Mouse (Mus musculus) cerebellum, adult (tissue): ENCODE results near the gene Pilrb2.
"Not testable (repeated sequence)": the region's sequence is repeated elsewhere in the genome, so short reads cannot be mapped to it uniquely, and the experiment has no call there.

Source experiments
- ATAC-seq: cut with Nextera tagmentation; 2 replicates; pipeline ENCODE4 v1.9.2; 2017; ENCODE audit warnings: mild to moderate bottlenecking, moderate library complexity, mixed read lengths; ENCODE audit not compliant: insufficient number of reproducible peaks, low FRiP score, low TSS enrichment

Gene Pilrb2

DNA sequence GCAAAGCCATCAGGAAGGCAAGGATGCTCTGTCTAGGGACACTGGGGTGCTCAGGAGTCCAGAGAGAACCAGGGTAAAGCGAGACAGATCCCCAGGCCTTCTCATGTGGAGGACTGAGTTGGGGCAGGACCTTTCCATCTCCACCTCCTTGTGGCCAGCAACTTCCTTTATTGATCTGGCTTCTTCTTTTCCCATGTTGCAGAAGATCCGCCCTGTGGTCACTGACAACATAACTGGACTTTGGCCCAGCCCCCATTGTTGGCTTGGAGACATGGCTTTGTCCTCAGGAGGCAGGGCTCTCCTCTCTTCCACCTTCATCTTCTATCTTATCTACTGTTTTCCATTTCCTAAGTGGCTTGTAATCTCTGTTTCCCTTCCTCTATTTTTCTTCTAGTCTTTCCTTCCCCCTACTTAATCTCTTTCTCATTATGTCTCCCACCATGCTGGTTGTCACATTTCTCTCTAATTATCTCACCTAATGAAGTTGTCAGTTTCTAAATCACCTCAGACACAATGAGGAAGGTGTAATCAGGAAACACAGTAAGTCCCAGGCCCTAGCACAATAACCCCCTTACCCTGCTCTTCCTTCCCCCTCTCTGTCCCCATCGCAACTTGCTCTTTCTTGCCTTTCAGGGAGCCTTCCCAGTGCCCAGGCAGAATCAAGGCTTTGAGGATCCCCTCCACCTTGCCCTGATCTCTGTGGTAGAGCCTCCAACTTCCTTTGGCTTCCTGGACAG, at the start of gene Pilrb2:
Pilrb2 (minus strand) TSS at position 172 of the 737 bp plus-strand sequence.
- not testable (repeated sequence) for ATAC-seq

- no peak for ATAC-seq
Measured at GRCm38 (mm10) chr5:137915550-137915949, 43.9 kb upstream of the Pilrb2 start.

- no peak for ATAC-seq
Measured at GRCm38 (mm10) chr5:137914508-137914907, 42.9 kb upstream of the Pilrb2 start.

- ATAC-seq: no peak
Measured at GRCm38 (mm10) chr5:137909564-137910262, 38.1 kb upstream of the Pilrb2 start.

DNA sequence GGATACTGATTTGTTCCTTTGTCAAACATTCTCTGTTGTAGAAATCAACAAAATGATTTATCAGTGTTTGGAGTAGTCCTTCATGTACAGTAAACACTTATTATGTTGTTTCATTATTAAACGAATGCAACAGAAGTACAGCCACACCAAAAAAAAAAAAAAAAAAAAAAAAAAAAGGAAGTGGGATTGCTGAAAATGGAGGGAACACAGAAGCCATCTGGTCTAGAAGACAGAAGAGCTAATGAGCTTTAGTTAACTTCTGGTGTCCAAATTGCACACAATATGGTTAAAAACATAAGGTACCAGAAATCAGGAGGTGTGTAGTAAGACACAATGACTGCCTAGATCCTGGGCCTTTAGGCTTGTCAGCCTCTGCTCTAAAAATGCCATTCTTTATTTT, 26.2 kb upstream of the Pilrb2 start:
- ATAC-seq: no peak

GRCm38 (mm10) chr5:137892954-137893353, 21.3 kb upstream of the Pilrb2 start:
- ATAC-seq: no peak

GRCm38 (mm10) chr5:137887666-137888065, 16.1 kb upstream of the Pilrb2 start:
- no peak for ATAC-seq

GRCm38 (mm10) chr5:137885894-137886293, 14.3 kb upstream of the Pilrb2 start:
- no peak for ATAC-seq

- no peak for ATAC-seq
Measured at GRCm38 (mm10) chr5:137883345-137883744, 11.7 kb upstream of the Pilrb2 start.

DNA sequence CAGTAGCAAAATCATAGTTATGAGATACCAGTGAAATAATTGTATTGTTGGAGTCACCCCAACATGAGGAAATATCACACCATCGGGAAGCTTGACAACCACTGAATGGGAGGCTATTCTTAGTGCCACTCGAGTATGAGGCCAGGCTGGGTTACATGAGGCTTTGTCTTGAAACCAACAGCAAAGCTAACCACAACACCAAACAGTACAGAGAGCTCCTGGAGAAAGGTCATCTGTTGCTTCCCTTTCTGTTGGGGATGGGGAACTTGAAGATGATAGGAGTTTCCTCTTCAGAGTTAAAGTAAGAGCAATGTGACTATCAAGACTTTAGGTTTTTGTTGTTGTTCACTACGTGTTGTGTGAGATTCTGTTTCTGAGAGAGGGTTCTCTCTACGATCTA, 11.3 kb upstream of the Pilrb2 start:
- no peak for ATAC-seq

- no peak for ATAC-seq
Measured at GRCm38 (mm10) chr5:137877860-137878259, 6.2 kb upstream of the Pilrb2 start.

DNA sequence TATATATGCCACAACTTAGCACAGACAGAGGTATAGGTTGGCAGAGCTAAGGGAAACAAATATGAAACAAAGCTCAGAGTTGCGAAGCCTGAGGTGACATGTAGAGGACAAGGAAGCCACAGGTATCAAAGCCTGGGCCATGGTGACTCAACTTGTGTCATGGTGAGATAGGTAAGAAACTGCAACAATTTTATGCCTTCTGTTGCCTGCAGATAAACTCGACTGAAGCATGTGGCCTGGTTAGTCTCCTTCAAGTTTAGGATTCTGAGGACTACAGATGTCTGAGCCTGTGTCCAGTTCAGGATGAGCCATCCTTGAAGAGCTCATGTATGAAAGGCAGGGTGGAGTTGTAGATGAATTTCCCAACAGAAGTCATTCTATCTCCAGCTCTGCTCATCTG, 3.4 kb upstream of the Pilrb2 start:
- no peak for ATAC-seq

- ATAC-seq: not testable (repeated sequence)
Measured at GRCm38 (mm10) chr5:137872381-137872702, 727 bp upstream of the Pilrb2 start.

- ATAC-seq: not testable (repeated sequence)
Measured at GRCm38 (mm10) chr5:137868600-137868999, 3.0 kb downstream of the Pilrb2 start.

DNA sequence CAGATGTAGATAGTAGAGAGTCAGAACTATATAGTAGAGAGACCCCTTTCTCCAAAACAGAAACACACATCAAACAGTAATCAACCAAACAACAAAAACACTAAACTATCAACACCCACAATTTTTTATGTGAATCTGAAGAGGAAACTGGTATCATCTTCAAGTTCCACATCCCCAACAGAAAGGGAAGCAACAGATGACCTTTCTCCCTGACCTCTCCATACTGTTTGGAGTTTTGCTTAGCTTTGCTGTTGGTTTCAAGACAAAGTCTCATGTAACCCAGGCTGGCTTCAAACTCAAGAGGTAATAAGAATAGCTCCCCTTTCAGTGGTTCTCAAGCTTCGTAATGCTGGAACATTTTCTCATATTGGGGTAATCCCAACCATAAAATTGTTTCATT, 7.6 kb downstream of the Pilrb2 start:
- ATAC-seq: not testable (repeated sequence)

DNA sequence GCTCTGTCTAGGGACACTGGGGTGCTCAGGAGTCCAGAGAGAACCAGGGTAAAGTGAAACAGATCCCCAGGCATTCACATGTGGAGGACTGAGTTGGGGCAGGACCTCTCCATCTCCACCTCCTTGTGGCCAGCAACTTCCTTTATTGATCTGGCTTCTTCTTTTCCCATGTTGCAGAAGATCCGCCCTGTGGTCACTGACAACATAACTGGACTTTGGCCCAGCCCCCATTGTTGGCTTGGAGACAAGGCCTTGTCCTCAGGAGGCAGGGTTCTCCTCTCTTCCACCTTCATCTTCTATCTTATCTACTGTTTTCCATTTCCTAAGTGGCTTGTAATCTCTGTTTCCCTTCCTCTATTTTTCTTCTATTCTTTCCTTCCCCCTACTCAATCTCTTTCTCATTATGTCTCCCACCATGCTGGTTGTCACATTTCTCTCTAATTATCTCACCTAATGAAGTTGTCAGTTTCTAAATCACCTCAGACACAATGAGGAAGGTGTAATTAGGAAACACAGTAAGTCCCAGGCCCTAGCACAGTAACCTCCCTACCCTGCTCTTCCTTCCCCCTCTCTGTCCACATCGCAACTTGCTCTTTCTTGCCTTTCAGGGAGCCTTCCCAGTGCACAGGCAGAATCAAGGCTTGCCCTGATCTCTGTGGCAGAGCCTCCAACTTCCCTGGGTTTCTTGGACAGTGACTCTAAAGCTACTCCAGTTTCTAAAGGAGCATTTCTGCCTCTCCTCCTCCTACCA, 13.5 kb downstream of the Pilrb2 start, which contains the start of gene Pilrb1:
Pilrb1 (minus strand) TSS at position 147 of the 751 bp plus-strand sequence.
- not testable (repeated sequence) for ATAC-seq

DNA sequence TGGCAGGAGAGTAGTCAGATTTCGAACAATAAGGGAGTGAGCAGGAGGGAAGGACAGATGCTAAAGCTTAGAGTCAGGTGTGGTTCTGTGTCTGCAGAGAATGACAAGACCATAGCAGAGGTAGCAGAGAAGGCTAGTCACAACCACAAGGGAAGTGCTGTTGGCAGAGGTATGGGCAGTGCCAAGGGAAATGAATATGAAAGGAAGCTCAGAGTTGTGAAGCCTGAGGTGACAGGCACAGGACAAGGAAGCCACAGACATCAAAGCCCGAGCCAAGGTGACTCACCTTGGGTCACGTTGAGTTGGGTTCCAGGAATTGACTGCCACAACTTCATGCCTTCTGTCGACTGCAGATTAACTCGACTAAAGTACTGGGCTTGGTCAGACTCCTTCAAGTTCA, 14.7 kb downstream of the Pilrb2 start:
- ATAC-seq: not testable (repeated sequence)

DNA sequence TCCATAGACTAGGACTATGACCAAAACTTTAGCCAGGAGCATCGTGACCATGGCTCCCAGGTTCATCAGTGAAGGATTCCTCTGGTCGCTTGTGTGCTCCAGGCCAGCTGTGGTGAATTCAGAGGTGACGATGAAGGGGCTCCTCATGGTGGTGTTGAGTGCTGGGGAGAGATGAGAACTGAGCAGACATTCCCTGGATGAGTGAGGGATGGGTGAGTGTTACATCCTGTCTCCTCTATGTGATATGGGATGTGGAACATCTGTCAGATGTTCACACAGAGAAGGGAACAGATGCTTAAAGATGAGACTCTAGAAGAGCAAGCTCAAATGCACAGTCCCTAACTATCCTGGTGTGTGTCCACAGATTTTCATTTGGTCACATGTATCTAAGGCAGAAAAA, 16.7 kb downstream of the Pilrb2 start:
- not testable (repeated sequence) for ATAC-seq

DNA sequence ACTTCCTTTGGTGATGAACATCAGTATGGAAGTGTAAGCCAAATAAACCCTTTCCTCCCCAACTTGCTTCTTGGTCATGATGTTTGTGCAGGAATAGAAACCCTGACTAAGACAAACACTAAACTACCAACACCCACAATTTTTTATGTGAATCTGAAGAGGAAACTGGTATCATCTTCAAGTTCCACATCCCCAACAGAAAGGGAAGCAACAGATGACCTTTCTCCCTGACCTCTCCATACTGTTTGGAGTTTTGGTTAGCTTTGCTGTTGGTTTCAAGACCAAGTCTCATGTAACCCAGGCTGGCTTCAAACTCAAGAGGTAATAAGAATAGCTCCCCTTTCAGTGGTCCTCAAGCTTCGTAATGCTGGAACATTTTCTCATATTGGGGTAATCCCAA, 21.3 kb downstream of the Pilrb2 start:
- not testable (repeated sequence) for ATAC-seq

GRCm38 (mm10) chr5:137837110-137837509, 34.5 kb downstream of the Pilrb2 start:
- not testable (repeated sequence) for ATAC-seq

- ATAC-seq: no peak
Measured at GRCm38 (mm10) chr5:137836611-137837010, 35.0 kb downstream of the Pilrb2 start.
